In the genomic region with DNA sequence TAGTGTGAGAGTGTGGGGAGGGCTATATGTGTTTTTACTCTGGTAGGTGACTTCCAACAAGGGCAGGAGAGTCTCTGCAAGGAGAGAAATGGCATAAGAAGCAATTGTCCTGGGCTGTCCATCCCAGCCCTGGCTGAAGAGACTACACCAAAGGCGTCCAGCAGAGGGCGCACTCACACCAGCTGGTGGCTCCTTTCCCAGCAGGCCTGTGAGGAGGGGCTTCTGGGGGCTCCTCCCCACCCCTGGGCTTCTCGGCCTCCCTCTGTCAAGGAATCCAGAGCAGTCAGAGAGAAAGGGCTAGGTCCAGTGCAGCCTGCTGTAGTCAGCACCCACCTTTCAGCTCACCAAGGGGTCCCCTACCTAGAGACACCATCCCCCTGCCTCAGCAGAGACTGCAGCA, we compare ENCODE assay signal across 8 mouse cellular contexts.
DNase-seq lines count a peak whose midpoint lies in the region; ATAC-seq and TF ChIP-seq lines count a peak whose summit lies in the region.
"Had no signal": no experiment of that assay in that cellular context is flagged by ENCODE, and none has a peak within 500 bp of the region (broad histone marks: within the 10 kb centered on the region; RNA-seq: fewer than 3 reads in every experiment).

No protein-coding gene starts in this region.

- no peaks in the 10 kb centered on the region for H3K36me3 ChIP-seq in lung, embryonic 14.5 days (ENCODE audit: insufficient read depth)
- no peaks in the 10 kb centered on the region for H3K36me3 ChIP-seq in limb, embryonic 10.5 days

- no peak overlapping the region for H3K27ac ChIP-seq in lung, embryonic 14.5 days (ENCODE audit: low read depth)
- H3K27ac ChIP-seq in limb, embryonic 10.5 days: no peak overlapping the region

- no peak overlapping the region for H3K4me2 ChIP-seq in lung, embryonic 14.5 days

- TF ChIP-seq CTCF in lung, embryonic 14.5 days (IDR thresholded peaks at IDR 0.05; ENCODE audit: low read depth): peak; percentile 86

- H3K9ac ChIP-seq in lung, embryonic 14.5 days: no peak overlapping the region

- no peaks in the 10 kb centered on the region for H3K4me1 ChIP-seq in lung, embryonic 14.5 days (ENCODE audit: insufficient read depth)
- H3K4me1 ChIP-seq in limb, embryonic 10.5 days: peaks cover 17% of the 10 kb centered on the region
- H3K4me1 ChIP-seq: megakaryocyte, embryonic 14.5 days had no signal

- no peaks in the 10 kb centered on the region for H3K9me3 ChIP-seq in lung, embryonic 14.5 days (ENCODE audit: low read depth, low read length)
- H3K9me3 ChIP-seq in limb, embryonic 10.5 days (replicated peaks): no peaks in the 10 kb centered on the region
- H3K9me3 ChIP-seq: megakaryocyte, embryonic 14.5 days had no signal

- peak; percentile 73 for DNase-seq in lung, embryonic 14.5 days
- no peak for DNase-seq in lung, adult 18-20 months
- peak; percentile 58 for DNase-seq in WW6 (ENCODE audit: low read depth, low spot score)
- peak; percentile 60 for DNase-seq in cerebellum, adult 9-11 months
- peak; percentile 39 to 53 for DNase-seq in frontal cortex, postnatal 25 days (ENCODE audit: low spot score in 2 of 2)
- peak; percentile 90 for DNase-seq in limb, embryonic 10.5 days (ENCODE audit: low spot score)
- peak; percentile 74 for DNase-seq in retina, postnatal 1 day

- WGBS in lung, embryonic 14.5 days: 0% methylated on average over 3 of the region's 3 CpGs
- 0% methylated on average over 3 of the region's 3 CpGs for WGBS in limb, embryonic 10.5 days

- peaks cover 47% of the 10 kb centered on the region for H3K27me3 ChIP-seq in lung, embryonic 14.5 days (ENCODE audit: insufficient read depth, low read length)
- H3K27me3 ChIP-seq in limb, embryonic 10.5 days (ENCODE audit: low read depth, poor library complexity, severe bottlenecking): peaks cover 94% of the 10 kb centered on the region

- no peak for ATAC-seq in lung, embryonic 14.5 days (ENCODE audit: insufficient read depth)

- H3K4me3 ChIP-seq in lung, embryonic 14.5 days (ENCODE audit: low read depth, low read length): no peak overlapping the region
- no peak overlapping the region for H3K4me3 ChIP-seq in limb, embryonic 10.5 days
- H3K4me3 ChIP-seq: megakaryocyte, embryonic 14.5 days had no signal

Comparison
In these comparisons a context has a peak if more than half of its experiments do, and no peak if none do; other contexts are left out.
1. DNase-seq: peak in lung, embryonic 14.5 days (single experiment), WW6 (single experiment), cerebellum, adult 9-11 months (single experiment), frontal cortex, postnatal 25 days (2 of 2), limb, embryonic 10.5 days (single experiment) and retina, postnatal 1 day (single experiment); none in lung, adult 18-20 months (0 of 2).